Mouse (Mus musculus) embryonic facial prominence, embryonic 14.5 days (tissue): ENCODE data around the gene Ranbp3. TPM values are rescaled to one million over a fixed set of nuclear protein-coding genes. Genes with fewer than 3 reads are reported as not detected.

Source experiments
- ATAC-seq: fragments of 200-750 bp; cut with Nextera tagmentation; 2 replicates; pipeline ENCODE4 v1.8.0; 2017; ENCODE audit warnings: low read depth, moderate number of reproducible peaks, moderate TSS enrichment
- DNase-seq: peaks from one replicate; pipeline ENCODE4 v3.0.0-alpha.2; 2015; ENCODE audit warnings: low spot score
- H3K27ac ChIP-seq: fragments of 300-500 bp; sonication (generic); replicated peaks from 2 replicates; pipeline ENCODE4 v1.5.1; 2014; ENCODE audit warnings: low read depth, mild to moderate bottlenecking, low read length, moderate library complexity
- H3K27me3 ChIP-seq: fragments of 300-500 bp; sonication (generic); replicated peaks from 2 replicates; pipeline ENCODE4 v1.6.1; 2014; ENCODE audit warnings: low read length; ENCODE audit not compliant: control insufficient read depth, insufficient read depth
- H3K36me3 ChIP-seq: fragments of 300-500 bp; sonication (generic); 2 replicates; pipeline ENCODE4 v1.6.1; 2014; ENCODE audit warnings: low read length, mixed read lengths; ENCODE audit not compliant: control insufficient read depth, insufficient read depth
- H3K4me1 ChIP-seq: fragments of 300-500 bp; sonication (generic); 2 replicates; pipeline ENCODE4 v1.6.1; 2014; ENCODE audit warnings: antibody characterized with exemption, low read length; ENCODE audit not compliant: control insufficient read depth, insufficient read depth
- H3K4me2 ChIP-seq: fragments of 300-500 bp; sonication (generic); 2 replicates; pipeline ENCODE4 v1.6.1; 2014; ENCODE audit warnings: low read depth, mild to moderate bottlenecking, low read length, moderate library complexity, mixed read lengths
- H3K4me3 ChIP-seq: fragments of 300-500 bp; sonication (generic); 2 replicates; pipeline ENCODE4 v1.5.1; 2014; ENCODE audit warnings: low read depth, mild to moderate bottlenecking, low read length
- H3K9ac ChIP-seq: fragments of 300-500 bp; sonication (generic); 2 replicates; pipeline ENCODE4 v1.6.1; 2014; ENCODE audit warnings: low read depth, mild to moderate bottlenecking, low read length, moderate library complexity, mixed read lengths
- H3K9me3 ChIP-seq: fragments of 300-500 bp; sonication (generic); 2 replicates; pipeline ENCODE4 v1.6.1; 2016; ENCODE audit warnings: low read length; ENCODE audit not compliant: control insufficient read depth
- WGBS: fragments of 180-500 bp; shearing (Covaris S2); extraction: QIAGEN DNeasy Blood & Tissue Kit; methylation state at CpG from one replicate; pipeline ENCODE4 v1.1.7; 2014; 5-methylcytosine and 5-hydroxymethylcytosine counted together
- polyA plus RNA-seq: library from polyadenylated mRNA; unstranded; fragments of >200 nt; fragmentation: Nextera tagmentation; extraction: Ambion mirVana; gene quantifications from 2 replicates; pipeline ENCODE4 v1.2.1, GENCODE M21; 2014

Ranbp3 gene
- polyA plus RNA-seq, 1 experiment from 2014 or later, result 78.8 TPM

DNA sequence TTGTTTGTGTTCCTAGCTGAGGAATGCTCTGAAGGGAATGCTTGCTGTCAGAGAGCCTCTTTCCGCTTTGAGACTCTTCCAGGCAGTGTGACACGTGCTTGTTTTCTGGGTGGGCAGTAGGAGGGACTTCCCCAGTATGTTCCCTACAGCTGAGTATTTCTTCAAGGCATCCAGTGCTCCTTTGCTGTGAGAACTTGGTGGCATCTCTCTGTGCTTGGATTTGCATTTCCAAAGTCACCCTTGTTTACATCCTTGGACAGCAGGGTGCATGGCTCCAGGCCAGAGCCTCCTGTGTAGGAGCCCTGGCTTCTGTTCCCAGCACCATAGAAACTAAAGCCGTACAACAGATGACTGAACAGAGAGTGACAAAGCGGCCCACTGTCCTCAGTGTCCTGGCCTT is 35.6 kb downstream of the Ranbp3 start:
- Histone ChIP-seq H3K27ac (no peak overlapping the region), H3K9ac (no peak overlapping the region), H3K9me3 (no peaks in the 10 kb centered on the region), H3K36me3 (peaks cover 89% of the 10 kb centered on the region), H3K4me2 (no peak overlapping the region), H3K4me3 (no peak overlapping the region), H3K27me3 (no peaks in the 10 kb centered on the region), H3K4me1 (no peaks in the 10 kb centered on the region)
- 90% methylated on average over 4 of the region's 4 CpGs for WGBS
- ATAC-seq (no peak), DNase-seq (no peak)

DNA sequence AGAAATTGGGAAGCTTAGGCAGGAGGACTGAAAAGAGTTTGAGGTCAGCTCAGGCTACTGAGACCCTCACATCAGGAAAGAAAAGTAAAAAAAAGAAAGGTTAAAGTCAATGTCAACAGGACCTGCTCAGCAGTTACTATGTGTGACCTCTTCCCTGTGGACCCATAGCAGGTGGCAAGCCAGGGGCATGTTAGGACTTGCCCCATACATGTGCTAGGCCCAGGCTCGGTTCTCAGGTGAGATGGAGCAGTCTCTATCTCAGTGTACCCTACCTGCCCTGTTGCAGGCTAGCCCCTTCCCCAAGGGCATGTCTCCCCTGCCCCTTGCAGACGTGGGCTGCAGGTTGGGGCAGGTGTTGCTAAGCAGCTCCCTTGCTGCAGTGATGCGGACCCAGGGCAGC is 36.6 kb downstream of the Ranbp3 start:
- Histone ChIP-seq H3K9me3 (no peaks in the 10 kb centered on the region), H3K9ac (no peak overlapping the region), H3K36me3 (peaks cover 79% of the 10 kb centered on the region), H3K27me3 (no peaks in the 10 kb centered on the region), H3K27ac (no peak overlapping the region), H3K4me2 (no peak overlapping the region), H3K4me3 (no peak overlapping the region), H3K4me1 (no peaks in the 10 kb centered on the region)
- no peak for ATAC-seq
- 80% methylated on average over 3 of the region's 3 CpGs for WGBS
- no peak for DNase-seq

DNA sequence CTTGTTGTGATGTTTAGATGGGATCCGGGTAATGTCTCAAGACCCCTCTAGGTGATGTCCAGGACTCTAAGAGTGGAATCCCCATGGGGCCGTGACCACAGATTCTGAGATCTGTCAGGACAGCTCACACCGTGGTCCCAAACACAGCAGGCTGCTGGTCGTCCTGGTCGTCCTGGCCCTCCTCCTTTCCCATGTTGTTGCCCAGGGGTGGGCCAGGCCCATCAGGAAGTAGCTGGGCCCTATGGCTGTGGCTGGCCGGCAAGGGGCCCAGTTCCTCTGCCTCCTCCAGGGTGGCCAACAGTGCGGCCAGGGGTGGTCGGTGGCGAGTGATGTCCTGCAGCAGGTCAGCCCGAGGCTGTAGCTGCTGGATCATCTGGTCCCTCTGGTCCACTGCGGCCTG is 42.3 kb downstream of the Ranbp3 start:
- H3K9ac ChIP-seq, result peak overlapping the region; percentile 86; the same call in 1 of the 2 replicates
- DNase-seq (no peak), ATAC-seq (no peak)
- H3K4me3 ChIP-seq, result no peak overlapping the region
- no peaks in the 10 kb centered on the region for H3K9me3 ChIP-seq
- 43% methylated on average over 11 of the region's 11 CpGs for WGBS
- H3K4me1 ChIP-seq, result peaks cover 22% of the 10 kb centered on the region
- H3K27me3 ChIP-seq, result no peaks in the 10 kb centered on the region
- H3K27ac ChIP-seq, result no peak overlapping the region
- peaks cover 22% of the 10 kb centered on the region for H3K36me3 ChIP-seq
- H3K4me2 ChIP-seq, result peak overlapping the region; percentile 73

DNA sequence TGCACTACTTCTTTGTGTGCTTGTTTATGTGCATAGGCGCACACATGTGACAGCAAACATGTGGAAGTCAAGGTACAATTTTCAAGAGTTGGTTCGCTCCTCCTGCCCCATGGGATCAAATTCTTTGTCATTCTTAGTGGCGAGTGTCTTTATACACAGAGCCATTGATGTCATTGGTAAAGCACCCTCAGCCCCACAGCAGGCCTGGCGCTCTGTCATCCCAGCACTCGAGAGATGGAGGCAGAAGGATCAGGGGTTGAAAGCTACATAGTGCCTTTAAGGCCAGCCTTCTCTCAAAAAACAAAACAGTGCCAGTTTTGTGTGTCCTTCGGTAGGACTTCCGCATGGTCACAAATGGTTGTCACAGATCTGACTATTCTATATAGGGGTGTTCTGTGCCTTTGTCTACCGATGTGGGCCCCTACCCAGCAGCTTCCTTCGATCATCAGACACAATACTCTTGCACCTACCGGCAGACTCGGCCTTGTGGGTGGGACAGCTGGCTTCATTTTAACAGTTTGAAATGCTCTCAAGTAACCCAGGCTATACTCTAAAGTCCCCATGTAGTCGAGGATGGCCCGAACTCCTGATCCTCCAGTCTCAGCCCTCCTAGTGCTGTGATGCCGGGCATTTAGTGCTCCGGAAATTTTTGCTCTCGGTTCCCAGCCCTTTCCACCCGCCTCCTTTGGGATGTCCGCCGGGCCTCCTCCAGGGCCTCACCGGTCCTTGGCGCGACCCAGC is 43.0 kb downstream of the Ranbp3 start:
- peak overlapping the region; percentile 73 for H3K4me2 ChIP-seq
- ATAC-seq, result no peak
- no peaks in the 10 kb centered on the region for H3K27me3 ChIP-seq
- H3K9ac ChIP-seq, result peak overlapping the region; percentile 86
- no peak for DNase-seq
- peaks cover 22% of the 10 kb centered on the region for H3K4me1 ChIP-seq
- peak overlapping the region; percentile 90 for H3K4me3 ChIP-seq
- H3K9me3 ChIP-seq, result no peaks in the 10 kb centered on the region
- WGBS, result 27% methylated on average over 18 of the region's 22 CpGs
- peak overlapping the region; percentile 75 for H3K27ac ChIP-seq
- H3K36me3 ChIP-seq, result peaks cover 15% of the 10 kb centered on the region

- peak overlapping the region; percentile 78 for H3K27ac ChIP-seq
- under 1% methylated on average over 31 of the region's 55 CpGs for WGBS
- peak; percentile 99 for DNase-seq
These were observed 43.7 kb downstream of the Ranbp3 start for GRCm38 (mm10) chr17:56716655-56717362.

GRCm38 (mm10) chr17:56717363-56718058 is 44.4 kb downstream of the Ranbp3 start, which contains the start of the genes Ndufa11 and Vmac:
Ndufa11 (plus strand) TSS chr17:56717767.
Vmac (minus strand) TSS chr17:56718022.
- H3K4me3 ChIP-seq, result peak within 1 kb of the TSS; percentile 90
- ATAC-seq (peak; percentile 83), DNase-seq (peak; percentile 99)
- H3K9me3 ChIP-seq, result no peaks in the 10 kb centered on the region
- peak within 1 kb of the TSS; percentile 78 for H3K27ac ChIP-seq
- peaks cover 22% of the 10 kb centered on the region for H3K4me1 ChIP-seq
- no peaks in the 10 kb centered on the region for H3K27me3 ChIP-seq
- peak within 1 kb of the TSS; percentile 73 for H3K4me2 ChIP-seq
- H3K9ac ChIP-seq, result peak within 1 kb of the TSS; percentile 86
- H3K36me3 ChIP-seq, result peaks cover 15% of the 10 kb centered on the region; the same call in 1 of the 2 replicates
- WGBS, result under 1% methylated on average over 59 of the region's 59 CpGs

More at GRCm38 (mm10) chr17:56716655-56717362, 43.7 kb downstream of the Ranbp3 start:
- H3K36me3 ChIP-seq, result peaks cover 14% of the 10 kb centered on the region; the same call in 1 of the 2 replicates
- H3K9me3 ChIP-seq, result no peaks in the 10 kb centered on the region
- H3K4me2 ChIP-seq, result peak overlapping the region; percentile 73
- H3K27me3 ChIP-seq, result no peaks in the 10 kb centered on the region
- peak overlapping the region; percentile 86 for H3K9ac ChIP-seq
- ATAC-seq, result peak; percentile 93
- H3K4me1 ChIP-seq, result peaks cover 22% of the 10 kb centered on the region
- peak overlapping the region; percentile 90 for H3K4me3 ChIP-seq

DNA sequence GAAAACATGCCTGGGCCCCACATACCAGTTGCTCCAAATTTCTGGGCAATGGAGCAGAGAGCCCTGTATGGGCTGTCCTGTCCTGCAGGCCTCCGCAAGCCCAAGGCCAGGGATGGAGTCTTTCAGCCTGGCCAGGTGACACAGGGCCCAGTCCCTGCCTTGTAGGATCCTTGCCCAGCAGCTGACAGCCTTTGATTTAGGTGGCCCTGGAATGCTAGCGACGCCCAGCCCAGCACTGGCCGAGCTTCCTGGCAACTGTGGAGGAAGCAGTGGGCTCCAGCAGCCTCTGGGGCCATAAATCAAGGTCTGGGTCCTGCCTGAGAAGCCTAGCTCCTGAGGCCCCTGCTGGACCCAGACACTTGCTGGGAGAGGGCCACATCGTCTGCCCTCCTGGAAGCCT is 49.3 kb downstream of the Ranbp3 start:
- no peak overlapping the region for H3K9ac ChIP-seq
- peaks cover 38% of the 10 kb centered on the region for H3K36me3 ChIP-seq
- no peak overlapping the region for H3K27ac ChIP-seq
- peaks cover 12% of the 10 kb centered on the region for H3K4me1 ChIP-seq
- H3K4me2 ChIP-seq, result no peak overlapping the region
- no peak for DNase-seq
- WGBS, result 93% methylated on average over 5 of the region's 5 CpGs
- no peaks in the 10 kb centered on the region for H3K9me3 ChIP-seq
- no peaks in the 10 kb centered on the region for H3K27me3 ChIP-seq
- no peak overlapping the region for H3K4me3 ChIP-seq
- no peak for ATAC-seq

- peaks cover 38% of the 10 kb centered on the region for H3K36me3 ChIP-seq
- H3K9ac ChIP-seq, result 0 out of 2 replicates have a peak overlapping the region, but pooled peaks have one; percentile 8
- H3K4me2 ChIP-seq, result no peak overlapping the region
- no peak overlapping the region for H3K4me3 ChIP-seq
- no peak for DNase-seq
- no peak for ATAC-seq
- no peak overlapping the region for H3K27ac ChIP-seq
- H3K9me3 ChIP-seq, result no peaks in the 10 kb centered on the region
- H3K27me3 ChIP-seq, result no peaks in the 10 kb centered on the region
- 87% methylated on average over 9 of the region's 11 CpGs for WGBS
- H3K4me1 ChIP-seq, result peaks cover 12% of the 10 kb centered on the region
These were observed 50.5 kb downstream of the Ranbp3 start for GRCm38 (mm10) chr17:56723419-56724161.
